Mouse (Mus musculus) bone marrow, adult 2 months (tissue): Measurements from ENCODE around the gene Myd88.

Source experiments
- CTCF ChIP-seq: fragments of 200-500 bp; IDR thresholded peaks from 2 replicates; pipeline ENCODE4 v1.5.1; 2011; ENCODE audit warnings: low read length, control low read depth; ENCODE audit not compliant: control insufficient read depth, insufficient read depth
- POLR2A ChIP-seq: fragments of 200-500 bp; IDR thresholded peaks from 2 replicates; pipeline ENCODE4 v1.6.1; 2011; ENCODE audit warnings: low read depth, mild to moderate bottlenecking, control low read depth, low read length, borderline replicate concordance; ENCODE audit not compliant: control insufficient read depth

DNA sequence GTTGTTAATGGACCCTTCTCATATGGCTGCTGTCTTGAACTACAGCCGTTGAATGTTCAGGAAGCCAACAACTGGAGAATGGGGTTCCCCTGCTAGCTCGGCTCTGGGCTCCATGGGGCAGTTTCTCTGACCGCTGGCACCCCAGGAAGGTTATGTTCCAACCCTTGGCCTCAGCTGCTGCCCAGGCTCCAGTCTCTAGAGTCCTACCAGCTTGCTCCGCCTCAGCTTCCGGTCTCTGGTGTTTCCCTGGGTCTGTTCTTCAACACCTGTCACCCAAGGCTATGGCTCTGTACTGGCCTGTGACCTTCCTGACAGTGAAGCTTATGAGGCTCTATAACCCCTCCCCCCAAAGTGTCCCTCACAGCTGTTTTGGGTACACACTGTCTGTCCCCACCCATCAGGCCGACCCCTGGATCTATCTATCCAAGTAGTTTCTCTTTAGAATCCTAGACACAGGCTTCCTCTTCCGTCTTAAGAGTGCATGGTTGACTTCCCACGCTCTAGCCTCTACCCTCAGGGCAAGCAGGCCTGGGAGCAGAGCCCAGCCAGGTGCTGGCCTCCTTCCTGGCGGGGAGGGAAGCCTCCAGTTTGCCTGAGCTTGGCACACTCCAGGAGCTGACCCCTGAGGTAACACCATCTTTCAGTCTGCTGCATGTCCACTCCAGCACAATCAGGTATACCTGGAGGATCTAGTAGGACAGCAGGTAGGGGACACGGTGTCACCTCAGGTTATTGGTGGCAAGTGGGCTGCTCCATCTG is 9.9 kb upstream of the Myd88 start:
- TF ChIP-seq CTCF (no peak), POLR2A (no peak)
